Mouse (Mus musculus) liver, postnatal 0 days (tissue): ENCODE data around the gene Pnlip.

ENCODE experiments used
- CTCF ChIP-seq: sonication (generic); IDR thresholded peaks from 2 replicates; pipeline ENCODE4 v1.5.1; 2016; ENCODE audit warnings: antibody characterized with exemption, low read depth
- EP300 ChIP-seq: IDR thresholded peaks from 2 replicates; pipeline ENCODE4 v1.6.1; 2016; ENCODE audit warnings: antibody characterized with exemption, low read depth, mild to moderate bottlenecking

DNA sequence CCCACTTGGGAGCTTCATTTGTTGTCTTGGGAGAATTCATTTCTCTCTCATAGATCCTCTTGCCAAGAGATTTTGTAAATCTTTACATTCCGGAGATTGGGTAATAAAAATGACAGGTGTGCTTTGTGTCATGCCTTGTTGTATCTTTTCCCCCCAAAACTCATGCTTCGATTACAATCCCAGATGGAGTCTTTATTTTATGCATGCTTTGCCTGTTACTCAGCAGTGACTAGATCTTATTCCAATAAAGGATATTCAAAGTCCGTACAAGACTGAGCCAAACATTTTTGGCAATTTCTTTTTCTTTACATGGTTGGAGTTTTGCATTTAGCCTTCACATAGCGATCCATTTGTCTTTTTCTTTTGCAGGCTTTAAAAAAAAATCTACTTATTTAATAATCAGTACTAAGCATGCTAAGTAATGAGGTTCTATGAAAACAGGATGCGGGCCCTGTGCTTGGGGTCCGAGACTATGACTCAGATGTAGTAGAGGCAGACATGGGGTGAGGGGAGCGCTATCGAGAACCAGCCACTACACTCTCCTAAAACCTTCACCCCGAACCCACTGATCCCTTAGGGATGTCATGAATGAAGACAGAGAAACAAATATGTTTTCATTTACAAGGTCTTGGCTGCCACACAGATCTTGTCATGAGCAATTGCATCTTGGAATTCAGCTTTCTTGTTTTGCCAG is 26.9 kb upstream of the Pnlip start:
- no peak for TF ChIP-seq CTCF
- TF ChIP-seq EP300 = no peak
